Mouse (Mus musculus) induced T-regulatory cell, adult 2 months (primary cell): ENCODE measurements at regions not wholly inside any gene's neighbourhood (a gene's known extent, or its start where the extent isn't known, plus 50 kb on each side); places are given as distances from the start of the nearest gene placed in this dataset.

Source experiments
- DNase-seq: peaks from one replicate; pipeline ENCODE4 v3.0.0-alpha.2; 2012; ENCODE audit warnings: low read depth

DNA sequence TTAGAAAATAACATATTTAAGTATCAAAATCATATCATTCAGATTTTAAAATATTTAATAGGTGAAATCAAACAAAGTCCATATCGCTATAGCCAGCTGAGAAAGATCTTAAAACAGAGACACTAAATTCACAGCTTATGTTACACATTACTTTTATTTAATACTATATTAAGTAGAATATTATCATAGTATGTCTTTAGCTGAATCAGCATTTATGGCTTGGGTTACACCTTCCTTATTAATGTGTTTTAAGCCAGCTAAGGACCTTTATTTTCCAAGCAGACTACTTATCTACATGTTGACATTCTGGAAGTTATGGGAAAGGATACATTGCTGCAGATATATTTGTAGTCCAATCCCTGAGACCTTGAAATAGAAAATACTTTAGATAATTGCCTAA lies 684.9 kb upstream of the Adgrl4 start:
- DNase-seq = no peak

DNA sequence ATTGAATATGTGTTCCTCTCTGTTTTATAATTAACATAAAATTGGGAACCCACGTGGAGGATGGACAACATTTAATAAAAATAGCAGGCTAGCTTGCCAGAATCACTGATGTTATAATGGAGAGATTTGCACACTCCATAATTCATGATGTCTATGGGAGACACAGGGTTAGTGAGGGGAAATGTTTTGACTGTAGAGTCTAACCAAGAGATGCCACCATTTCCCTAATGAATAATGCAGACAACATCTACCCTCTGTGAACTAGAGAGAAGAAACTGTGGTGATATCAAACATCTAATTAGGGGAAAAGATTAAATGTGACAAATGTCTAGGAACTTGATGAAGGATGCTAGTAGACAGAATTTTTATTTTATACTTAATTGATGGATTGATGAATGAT lies 677.8 kb upstream of the Adgrl4 start:
- no peak for DNase-seq

DNA sequence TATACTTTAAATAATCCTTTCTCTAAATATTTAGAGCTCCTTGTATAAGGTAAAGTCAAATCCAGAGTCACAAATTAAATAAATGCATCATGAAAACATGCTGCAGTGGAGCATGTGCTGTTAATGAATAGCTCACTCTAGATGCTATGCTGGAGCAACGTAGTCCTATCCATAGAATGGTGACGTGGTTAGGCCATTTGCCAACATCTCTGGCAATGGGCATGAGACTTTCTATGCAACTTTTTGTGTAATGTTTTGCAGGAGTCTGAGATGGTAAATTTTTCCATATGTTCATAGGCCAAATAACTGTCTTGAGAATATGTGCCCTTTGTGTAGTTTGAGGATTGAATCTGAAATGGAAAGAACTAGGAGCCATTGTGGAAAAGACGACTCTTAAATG lies 653.1 kb upstream of the Adgrl4 start:
- no peak for DNase-seq

DNA sequence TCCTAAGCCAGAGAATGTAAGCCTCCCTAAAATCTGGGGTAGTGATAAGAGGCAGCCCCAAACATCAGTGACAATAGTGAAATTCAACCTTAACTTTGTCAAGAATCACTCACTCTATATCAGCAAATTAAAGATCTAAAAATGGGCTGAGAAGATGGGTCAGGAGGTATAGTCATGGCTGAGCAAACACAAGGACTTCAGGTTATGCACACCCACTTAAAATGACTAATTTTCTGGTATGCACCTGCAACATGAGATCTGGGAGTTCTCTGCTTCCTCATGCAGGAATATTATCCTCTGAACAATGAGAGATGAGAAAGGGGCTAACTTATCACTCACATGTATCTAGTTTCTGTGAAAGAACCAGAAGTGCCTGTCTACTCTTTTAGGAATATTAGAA lies 619.9 kb upstream of the Adgrl4 start:
- no peak for DNase-seq

DNA sequence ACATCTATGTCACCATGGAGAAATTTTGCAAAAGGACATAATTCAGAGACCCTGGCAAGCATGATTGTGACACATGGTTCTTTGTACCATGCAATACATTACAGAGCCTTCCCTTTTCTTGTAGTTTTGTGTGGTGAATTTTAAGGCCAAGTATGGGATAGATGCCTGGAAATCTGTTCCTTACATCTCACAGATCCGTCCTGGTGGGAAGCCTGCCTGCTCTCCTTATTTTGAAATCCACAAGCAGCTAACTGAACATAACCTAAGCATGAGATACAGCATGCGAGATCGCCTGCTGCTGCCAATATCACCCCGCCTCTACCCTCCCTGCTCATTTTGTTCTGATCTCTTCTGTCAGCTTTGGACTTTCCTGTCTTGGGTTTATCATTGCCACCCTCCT lies 618.3 kb upstream of the Adgrl4 start:
- no peak for DNase-seq

DNA sequence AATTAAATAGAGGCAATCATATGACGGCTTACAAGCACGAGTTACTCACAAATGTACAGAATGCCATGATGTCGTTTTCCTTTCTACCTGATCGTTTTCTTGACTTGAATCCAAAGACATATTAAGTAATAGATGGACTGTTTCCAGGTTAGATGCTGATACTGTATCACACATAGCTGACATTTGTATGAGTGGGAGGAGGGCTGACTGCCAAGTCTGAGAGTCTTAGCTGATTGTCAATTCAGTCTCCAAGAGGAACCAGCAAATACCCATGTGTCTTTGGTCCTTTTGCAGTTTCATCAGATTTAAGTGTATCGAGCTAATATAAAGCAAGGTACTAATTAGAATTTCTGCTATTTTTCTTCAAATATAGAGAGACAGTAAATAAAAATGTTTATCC lies 617.6 kb upstream of the Adgrl4 start:
- no peak for DNase-seq

DNA sequence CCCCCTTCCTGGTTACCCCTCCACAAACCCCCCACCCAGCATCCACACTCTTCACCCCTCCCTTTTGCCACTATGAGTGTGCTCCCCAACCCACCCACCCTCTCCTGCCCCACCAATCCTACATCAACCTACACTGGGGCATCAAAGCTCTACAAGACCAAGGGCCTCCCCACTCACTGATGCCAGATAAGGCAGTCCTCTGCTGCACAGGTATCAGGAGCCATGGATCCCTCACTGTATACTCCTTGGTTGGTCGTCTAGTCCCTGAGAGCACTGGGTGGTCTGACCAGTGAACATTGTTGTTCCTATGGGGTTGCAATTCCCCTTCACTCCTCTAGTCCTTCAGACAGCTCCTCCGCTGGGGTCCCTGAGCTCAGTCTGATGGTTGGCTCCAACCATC lies 591.7 kb upstream of the Adgrl4 start:
- DNase-seq = no peak

DNA sequence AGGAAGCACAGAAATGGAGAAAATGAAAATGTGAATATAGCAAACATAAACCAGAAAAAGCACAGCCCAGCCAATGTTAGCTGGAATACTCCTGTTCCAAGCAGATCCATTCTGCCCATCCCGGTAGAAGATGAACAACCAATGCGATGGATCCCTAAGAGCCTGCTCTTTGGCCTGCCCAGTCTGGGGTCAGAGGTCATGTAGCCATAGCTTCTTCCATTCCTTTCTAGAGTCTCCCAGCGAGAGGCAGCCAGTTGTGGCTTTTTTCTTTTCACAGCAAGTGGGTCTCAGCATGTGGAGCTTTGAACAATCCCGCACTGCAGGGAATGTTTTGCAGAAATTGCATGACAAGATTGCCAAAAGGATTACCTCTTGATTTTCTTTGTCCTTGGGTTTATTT lies 585.6 kb upstream of the Adgrl4 start:
- no peak for DNase-seq

DNA sequence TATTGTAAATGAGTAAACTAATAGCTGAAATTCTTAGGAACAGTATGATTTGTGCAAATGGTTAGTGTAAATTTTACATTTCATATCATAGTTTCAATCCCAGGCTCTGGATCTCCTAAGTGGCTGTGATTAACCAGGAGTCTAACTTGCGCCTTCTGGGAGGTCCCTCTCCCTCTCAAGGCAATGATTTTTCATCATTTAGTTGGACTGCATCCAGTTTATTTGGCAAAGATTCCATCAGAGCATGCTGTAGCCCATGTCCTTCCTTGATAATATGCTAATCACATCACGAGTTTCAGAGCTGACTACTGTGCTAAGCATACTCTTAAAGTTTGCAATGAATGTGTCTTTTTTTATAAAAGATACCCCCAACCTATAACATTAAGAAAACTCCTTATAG lies 541.0 kb upstream of the Adgrl4 start:
- no peak for DNase-seq

DNA sequence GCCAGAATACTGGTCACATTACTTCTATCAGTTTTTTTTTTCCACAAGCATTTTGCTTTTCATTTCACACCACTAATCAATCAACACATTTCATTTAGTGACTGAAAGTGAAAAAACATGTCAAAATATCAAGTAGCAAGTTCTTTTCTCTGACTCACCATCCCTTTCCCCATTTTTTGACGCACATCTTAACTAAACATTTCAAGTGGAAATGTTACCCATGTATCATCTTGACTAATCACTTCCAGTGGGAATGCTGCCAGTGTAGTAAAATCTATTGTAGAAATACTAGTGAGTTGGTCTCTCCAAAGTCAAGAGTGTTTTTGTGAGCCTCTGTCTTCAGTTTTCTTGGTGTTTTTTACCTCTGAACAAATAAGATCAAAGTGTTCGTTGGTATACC lies 527.6 kb upstream of the Adgrl4 start:
- no peak for DNase-seq

DNA sequence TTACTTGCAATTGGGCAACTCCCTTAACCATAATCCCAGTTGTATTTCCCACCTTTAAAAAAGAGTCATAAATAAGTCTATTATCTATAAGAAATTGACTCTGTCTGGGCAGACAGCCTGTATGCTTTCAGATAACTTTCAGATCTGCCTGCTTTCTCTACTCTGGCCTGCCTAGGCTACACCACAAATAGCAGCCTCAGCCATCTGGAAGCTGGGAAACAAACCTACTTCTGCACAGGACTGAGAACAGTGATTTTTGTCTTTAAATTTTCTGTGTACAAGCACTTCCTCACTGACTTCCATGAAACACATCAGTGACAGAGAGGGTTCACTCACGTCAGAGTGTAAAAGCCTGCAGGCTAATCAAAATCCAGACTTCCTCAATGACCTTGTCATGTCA lies 482.8 kb upstream of the Adgrl4 start:
- no peak for DNase-seq

DNA sequence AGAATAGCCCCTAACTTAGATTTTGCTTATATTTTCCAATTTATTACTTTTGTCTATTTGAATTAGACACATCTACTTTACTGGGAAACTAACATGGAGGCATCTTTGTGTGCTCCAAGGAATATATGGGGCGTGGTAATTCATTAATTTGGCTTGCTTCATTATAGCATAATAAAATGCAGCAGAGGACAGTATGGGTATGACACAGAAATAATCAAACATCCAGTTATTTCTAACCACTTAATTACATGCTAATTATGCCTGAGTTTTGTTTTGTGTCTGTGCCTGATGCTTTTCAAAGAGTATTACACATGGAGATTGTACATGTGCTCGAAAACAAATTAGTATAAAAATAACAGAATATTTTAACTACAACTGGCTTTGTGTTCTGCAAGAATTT lies 438.0 kb upstream of the Adgrl4 start:
- no peak for DNase-seq

DNA sequence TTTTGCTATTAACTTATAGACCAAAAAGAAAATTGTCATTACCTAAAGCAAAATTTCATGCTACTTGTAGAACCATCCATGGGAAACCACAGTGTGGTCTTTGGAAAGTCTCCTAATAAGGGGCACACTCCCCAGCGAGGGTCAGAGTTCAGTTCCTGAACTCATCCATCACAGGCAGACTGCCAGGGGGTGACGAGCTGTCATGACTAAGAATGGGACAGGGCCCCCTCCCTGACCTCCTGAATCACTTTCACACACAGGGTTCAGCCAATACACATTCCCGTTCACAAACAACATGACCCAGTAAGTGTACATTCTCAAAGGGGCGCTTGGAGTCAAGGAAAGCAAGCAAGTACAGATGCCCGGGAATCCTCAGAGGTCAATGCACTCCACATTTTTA lies 437.5 kb upstream of the Adgrl4 start:
- no peak for DNase-seq

DNA sequence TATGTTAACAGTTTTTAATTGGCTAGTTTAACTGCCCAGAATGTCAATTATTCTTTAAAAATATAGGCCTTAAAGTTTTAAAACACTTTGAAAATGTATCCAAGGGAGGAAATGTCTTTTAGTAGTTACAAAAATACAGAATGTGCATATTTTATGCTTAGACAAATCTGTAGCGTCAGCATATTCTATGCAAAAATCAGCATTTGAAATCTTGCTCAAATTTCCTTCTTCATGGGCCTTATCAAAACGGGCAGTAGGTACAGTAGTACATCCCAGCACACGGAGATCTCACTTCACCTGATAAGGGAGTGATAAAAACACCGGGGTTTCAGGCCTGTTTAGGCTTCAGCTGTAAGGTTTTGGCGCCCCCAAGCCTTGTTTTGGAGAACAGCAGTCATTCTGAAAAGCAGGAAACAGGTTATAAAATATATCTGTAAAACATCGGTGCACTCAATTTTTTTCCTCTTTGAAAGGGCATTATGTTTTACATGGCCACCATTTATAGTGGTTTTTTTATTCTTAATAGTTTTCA lies 435.7 kb upstream of the Adgrl4 start:
- DNase-seq = no peak

DNA sequence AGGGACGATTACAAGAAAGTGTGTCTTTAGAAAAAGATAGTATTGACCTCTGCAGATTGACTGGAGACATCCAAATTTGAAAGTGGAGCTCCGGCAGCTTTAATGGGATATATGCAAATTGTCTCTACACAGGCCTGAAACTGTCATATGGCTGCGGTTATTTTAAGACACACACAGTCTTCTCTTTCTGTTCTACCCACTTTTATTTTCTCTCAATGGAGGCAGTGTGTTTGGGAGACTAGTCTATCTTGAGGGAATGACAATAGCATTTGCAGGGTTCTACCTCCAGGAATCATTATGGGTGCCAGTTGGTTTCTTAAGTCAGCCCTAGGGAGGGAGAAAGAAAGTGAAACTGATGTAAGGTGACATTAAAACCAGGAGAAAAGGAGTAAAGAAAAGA lies 434.2 kb upstream of the Adgrl4 start:
- DNase-seq = no peak

DNA sequence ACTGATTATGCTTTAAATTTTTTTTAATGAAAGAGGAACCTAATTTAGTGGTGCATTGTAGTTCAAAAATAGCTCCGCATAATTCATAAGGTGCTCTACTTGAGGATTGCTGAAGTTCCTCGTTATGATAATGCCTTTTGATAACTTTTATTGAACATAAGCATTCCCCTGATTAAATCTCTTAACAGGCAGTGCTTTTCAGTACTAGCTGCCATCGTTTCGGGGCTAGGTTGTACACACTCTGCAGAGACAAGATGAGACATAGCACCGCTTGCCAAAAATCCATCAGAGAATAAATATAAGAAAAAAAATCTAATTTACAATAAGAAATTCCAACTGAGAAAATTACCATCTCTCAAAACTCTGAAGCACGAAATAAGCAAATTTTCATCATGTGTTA lies 433.7 kb upstream of the Adgrl4 start:
- no peak for DNase-seq

DNA sequence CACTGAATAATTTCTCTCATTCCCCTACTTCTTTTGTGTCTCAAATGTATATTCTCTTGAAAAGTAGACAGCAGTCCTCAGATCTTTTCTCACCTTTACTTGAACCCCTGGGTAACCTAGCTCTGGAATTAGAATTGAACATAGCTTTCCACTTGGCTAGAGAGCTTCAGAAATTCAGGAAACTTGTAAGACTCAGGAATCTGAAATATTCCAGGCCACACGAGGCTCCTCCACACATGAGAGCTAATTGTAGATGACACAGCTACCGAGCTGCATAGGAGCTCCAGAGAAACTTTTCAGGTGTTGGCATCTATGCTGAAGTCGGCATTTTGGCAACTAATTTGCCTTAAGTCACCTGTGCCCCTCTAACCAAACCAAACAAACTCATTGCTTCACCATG lies 417.7 kb upstream of the Adgrl4 start:
- no peak for DNase-seq

DNA sequence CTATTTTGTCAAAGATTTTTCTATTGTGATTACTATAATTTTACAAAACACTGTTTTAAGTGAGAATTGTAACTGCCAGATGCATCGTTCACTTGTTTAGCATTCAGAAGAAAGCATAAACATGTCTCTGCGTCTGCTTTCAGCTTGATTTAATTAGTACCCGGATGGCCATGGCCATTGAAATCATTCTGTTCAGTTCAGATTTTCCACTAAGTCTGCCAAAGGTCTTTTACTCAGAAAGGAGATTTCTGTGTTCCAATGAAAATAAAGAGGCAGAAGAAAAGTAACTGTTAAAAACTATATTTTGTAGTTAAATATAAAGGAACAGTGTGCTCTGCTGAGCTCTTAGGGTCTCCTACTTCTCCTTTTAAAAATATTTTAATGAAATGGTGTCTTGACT lies 380.2 kb upstream of the Adgrl4 start:
- DNase-seq = no peak

DNA sequence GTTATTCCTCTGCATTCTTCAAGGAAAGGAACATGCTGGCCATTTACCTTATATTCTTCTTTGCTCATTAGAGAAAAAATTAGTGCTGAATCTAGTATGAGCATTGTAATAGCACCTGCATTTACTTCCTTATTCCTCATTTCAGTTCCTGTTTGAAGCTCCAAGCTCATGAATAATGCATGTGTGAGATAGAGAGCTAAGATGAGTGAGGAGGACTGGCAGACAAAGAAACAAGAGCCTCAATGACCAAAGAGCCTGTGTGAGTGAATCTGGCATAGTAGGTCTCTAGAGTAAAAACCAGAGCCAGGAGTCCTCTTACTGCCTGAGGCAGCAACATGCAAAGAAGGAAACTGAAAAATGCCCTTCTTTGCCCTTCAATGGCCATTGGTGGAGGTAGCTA lies 365.4 kb upstream of the Adgrl4 start:
- DNase-seq = no peak

DNA sequence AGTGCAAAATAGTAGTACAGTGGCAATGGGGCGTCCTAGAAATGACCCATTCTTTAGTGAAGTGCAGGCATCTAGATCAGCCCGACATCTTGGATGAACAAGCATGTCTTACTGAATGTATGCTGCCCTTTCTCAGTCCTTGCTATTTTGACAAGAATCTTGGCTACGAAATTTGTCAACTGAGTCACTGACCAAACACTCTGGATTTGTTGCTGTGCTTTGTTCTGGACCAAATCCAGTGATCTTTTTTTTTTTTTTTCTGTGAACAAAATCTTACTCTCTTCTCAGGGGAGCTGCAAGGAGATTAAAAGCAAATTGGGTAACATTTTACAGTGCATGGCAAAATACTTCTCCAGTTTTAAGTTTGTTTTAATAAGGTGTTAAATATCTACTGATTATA lies 320.9 kb upstream of the Adgrl4 start:
- no peak for DNase-seq

DNA sequence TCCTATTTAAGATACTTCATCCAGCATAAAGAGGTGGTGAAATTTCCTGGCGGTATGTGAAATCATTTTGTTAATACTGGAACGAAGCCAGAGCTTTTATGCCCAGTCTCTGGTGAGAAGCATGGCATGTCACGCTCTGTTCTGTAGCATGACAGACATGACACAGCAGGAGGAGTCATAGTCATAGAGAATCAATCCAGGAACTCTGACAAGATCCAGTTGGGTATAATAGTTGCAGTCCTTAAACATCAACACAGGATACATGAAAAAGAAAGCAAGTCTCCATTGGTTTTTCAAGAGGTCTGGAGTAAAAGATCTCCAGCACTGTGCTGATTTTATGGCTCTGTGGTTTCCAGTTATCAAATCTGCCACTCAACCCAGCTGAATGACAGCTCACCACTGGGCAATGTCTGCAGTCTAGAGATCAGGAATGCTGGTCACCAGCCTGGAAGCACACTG lies 320.1 kb upstream of the Adgrl4 start:
- no peak for DNase-seq

DNA sequence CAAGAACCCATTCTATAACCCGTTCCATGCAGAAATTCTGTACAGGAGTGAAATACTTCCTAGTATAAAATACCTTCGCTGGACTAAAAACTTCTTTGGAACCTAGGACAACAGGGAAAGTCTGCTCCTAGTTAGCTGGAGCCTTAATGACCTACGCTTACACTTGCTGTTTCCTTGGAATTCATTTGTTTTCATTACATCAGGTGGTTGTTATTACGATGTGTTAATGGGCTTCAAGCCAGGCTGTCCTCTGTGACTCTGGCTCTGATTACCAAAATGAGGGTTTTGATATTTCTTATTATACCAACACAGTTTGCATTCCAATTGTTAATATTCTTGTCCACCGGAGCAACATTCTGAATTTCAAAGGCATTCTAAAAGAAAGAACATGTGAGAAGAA lies 313.6 kb upstream of the Adgrl4 start:
- no peak for DNase-seq

DNA sequence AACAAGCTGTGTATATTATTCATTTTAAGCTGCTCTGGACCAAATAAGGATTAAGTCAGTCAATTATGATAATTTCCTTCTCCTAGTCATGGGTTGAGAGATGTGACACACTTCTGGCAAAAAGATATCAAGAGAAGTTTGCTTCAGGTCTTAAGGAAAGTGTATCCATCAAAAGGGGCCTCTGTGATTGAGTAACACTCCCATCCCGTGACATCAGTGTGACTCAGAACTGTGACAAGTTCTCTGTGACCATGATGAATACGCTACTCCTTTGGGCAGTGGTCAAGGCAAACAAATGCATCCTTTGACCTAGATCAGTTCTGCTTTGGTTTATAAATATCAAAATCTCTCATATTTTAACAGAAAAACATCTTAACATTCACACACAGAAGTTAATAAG lies 290.8 kb upstream of the Adgrl4 start:
- DNase-seq = no peak

DNA sequence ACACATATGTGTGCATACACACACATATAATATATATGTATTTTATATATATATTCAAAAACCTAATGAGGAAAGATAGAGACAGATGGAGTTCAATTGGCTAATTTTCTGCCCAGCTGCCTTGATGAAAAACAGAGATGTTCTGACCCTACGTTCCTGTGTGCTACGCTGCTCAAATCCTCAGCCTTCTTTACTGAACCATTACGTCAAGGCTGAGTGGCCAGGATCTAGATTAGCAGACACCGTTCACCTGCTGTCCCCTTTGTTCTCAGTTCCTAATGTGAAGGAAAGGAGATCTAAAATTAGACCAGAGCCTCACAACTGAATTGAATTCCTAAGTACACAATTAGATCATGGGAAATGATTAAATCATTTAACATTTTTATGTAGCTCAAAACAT lies 284.3 kb upstream of the Adgrl4 start:
- DNase-seq = no peak

DNA sequence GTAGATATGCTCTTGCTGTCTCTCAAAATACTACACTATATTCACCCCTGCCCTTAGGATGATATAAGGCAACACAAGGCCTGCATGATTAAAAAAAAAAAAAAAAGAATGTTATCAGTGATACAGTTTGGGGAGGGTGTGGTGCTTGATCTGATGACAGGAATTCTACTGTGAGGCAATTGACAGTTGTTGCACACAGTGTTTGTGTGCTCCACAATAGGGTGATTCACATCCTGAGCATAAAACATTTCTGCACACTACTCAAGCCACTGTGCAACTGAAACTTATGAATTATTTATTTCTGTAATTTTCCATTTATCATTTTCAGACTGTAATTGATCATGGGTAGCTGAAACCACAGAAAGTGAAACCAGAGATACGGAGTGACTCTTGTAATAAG lies 277.2 kb upstream of the Adgrl4 start:
- no peak for DNase-seq
